Mouse (Mus musculus) lung, postnatal 0 days (tissue): ENCODE measurements around the gene Camta1.

Experiments
- CTCF ChIP-seq: IDR thresholded peaks from 2 replicates; pipeline ENCODE4 v1.5.1; 2016; ENCODE audit warnings: antibody characterized with exemption, mild to moderate bottlenecking
- EP300 ChIP-seq: IDR thresholded peaks from 2 replicates; pipeline ENCODE4 v1.6.1; 2016; ENCODE audit warnings: antibody characterized with exemption, mild to moderate bottlenecking, control low read depth

GRCm38 (mm10) chr4:151753231-151753630, 108.4 kb downstream of the Camta1 start:
- TF ChIP-seq EP300 (no peak), CTCF (no peak)
